Mouse (Mus musculus) cortical plate, adult 2 months (tissue): ENCODE data around the gene Rwdd4a. TPM values are rescaled to one million over a fixed set of nuclear protein-coding genes. Genes with fewer than 3 reads are reported as not detected.

Source experiments
- H3K27ac ChIP-seq: fragments of 200-500 bp; 2 replicates; pipeline ENCODE4 v1.5.1; 2012; ENCODE audit warnings: low read length, control low read depth, inconsistent platforms; ENCODE audit not compliant: insufficient read depth
- H3K4me1 ChIP-seq: fragments of 200-500 bp; 2 replicates; pipeline ENCODE4 v1.6.1; 2011; ENCODE audit warnings: low read length; ENCODE audit not compliant: control insufficient read depth, insufficient read depth
- H3K4me3 ChIP-seq: fragments of 200-500 bp; 2 replicates; pipeline ENCODE4 v1.5.1; 2011; ENCODE audit warnings: mild to moderate bottlenecking, low read length, control low read depth; ENCODE audit not compliant: insufficient read depth
- CTCF ChIP-seq: fragments of 200-500 bp; IDR thresholded peaks from 2 replicates; pipeline ENCODE4 v1.5.1; 2011; ENCODE audit warnings: mild to moderate bottlenecking, control low read depth, low read length; ENCODE audit not compliant: insufficient read depth; ENCODE audit errors: extremely low read depth
- POLR2A ChIP-seq: fragments of 200-500 bp; IDR thresholded peaks from 2 replicates; pipeline ENCODE4 v1.6.1; 2011; ENCODE audit warnings: mild to moderate bottlenecking, low read length, control low read depth; ENCODE audit not compliant: insufficient read depth; ENCODE audit errors: extremely low read depth
- polyA plus RNA-seq: library from polyadenylated mRNA; depleted of rRNA; stranded (reverse); fragments of >200 nt; gene quantifications from 2 replicates; pipeline ENCODE4 v1.2.3, GENCODE M21; 2012; rRNA removed

Gene Rwdd4a
- polyA plus RNA-seq, 1 experiment: 21.4 TPM

DNA sequence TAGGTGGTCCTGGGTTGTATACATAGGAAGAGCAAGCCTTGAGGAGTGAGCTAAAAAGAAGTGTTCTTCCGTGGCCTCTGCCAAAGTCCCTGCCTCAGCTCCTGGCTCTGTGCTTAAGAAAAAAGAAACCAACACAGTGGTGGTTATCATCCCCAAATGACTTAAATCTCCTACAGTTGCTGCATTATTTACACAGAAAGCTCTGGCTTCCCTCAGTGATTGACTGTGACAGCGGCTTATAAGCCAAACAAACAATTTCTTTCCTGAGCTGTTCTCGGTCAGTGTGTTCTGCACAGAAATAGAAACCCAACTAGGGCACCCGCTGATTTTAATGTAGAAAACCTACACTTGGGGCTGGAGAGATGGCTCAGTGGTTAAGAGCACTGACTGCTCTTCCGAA, 34.6 kb downstream of the Rwdd4a start:
- Histone ChIP-seq H3K4me1 (no peaks in the 10 kb centered on the region), H3K27ac (no peak overlapping the region), H3K4me3 (no peak overlapping the region)
- TF ChIP-seq CTCF (no peak), POLR2A (no peak)

DNA sequence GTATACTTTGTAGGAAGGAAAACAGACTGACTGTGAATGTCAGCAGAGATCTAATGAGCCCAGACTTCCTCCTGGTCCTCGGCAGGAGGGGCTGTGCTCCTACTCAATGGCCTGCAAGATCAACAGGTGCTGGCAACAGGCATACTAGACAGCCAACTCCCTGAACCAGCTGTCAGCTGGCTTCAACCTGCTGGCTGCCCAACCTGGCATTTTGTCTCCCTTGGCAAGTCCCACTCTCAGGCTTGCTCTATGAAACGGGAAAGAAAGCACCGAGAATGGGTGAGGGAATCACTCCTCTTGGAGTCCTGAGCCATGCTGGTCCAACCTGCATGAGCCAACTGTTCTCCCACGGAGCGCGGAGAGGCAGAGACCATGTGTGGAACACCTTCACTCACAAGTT, 36.7 kb downstream of the Rwdd4a start:
- Histone ChIP-seq H3K4me3 (no peak overlapping the region), H3K27ac (no peak overlapping the region), H3K4me1 (no peaks in the 10 kb centered on the region)
- no peak for TF ChIP-seq POLR2A
- TF ChIP-seq CTCF: no peak

DNA sequence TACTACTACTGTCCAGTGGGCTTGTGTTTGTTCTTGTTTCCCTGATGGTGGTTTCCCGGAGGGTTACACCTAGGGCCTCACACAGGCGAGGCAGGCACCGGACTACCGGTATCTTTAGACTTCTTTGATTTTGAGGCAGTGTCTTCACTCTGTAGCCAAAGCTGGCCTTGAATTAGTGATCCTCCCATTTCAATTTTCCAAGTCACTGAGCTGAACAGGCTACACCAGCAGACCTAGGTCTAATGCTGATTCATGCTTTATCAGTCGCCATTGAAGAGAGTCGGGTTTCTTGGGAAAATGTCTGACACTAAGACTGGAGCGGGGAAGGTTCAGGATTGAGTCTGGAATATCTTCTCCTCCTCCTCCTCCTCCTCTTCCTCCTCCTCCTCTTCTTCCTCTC, 40.0 kb downstream of the Rwdd4a start:
- no peak overlapping the region for H3K4me3 ChIP-seq
- H3K4me1 ChIP-seq: no peaks in the 10 kb centered on the region
- TF ChIP-seq POLR2A: no peak
- no peak for TF ChIP-seq CTCF
- H3K27ac ChIP-seq: no peak overlapping the region

DNA sequence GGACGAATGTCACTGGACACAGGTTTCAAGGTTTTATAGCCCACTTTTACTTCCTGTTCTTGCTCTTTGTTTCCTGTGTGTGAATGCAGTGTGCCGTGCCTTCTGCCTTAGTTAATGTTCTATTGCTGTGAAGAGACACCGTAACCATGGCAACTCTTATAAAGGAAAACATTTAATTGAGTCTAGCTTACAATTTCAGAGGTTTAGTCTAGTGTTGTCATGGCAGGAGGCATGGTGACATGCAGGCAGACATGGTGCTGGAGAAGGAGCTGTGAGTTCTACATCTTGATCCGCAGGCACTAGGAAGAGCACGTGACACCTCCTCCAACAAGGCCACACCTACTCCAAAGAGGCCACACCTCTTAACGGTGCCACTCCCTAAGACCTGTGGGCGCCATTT, 48.0 kb downstream of the Rwdd4a start:
- TF ChIP-seq POLR2A (no peak), CTCF (no peak)

DNA sequence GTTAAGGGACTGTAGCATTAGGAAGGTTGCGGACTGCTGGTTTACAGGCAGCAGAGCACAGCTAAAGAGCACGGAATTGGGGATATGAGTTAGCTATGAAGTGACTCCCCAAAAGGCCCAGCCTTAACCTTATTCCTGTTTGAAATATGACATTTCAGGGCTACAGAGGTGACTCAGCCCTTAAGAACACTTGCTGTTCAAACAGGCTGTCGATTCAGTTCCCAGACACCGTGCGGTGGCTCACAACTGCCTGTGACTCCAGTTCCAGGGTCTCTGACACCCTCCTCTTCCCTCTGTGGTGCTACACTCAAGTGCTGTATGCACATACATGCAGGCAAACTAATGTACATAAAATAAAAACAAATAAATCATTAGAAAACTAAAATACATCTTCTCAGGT, 55.2 kb downstream of the Rwdd4a start:
- no peak for TF ChIP-seq CTCF
- no peak for TF ChIP-seq POLR2A
- Histone ChIP-seq H3K4me3 (no peak overlapping the region), H3K27ac (no peak overlapping the region), H3K4me1 (no peaks in the 10 kb centered on the region)

More for the DNA sequence above, 48.0 kb downstream of the Rwdd4a start:
- H3K27ac ChIP-seq: no peak overlapping the region
- no peak overlapping the region for H3K4me3 ChIP-seq
- no peaks in the 10 kb centered on the region for H3K4me1 ChIP-seq

DNA sequence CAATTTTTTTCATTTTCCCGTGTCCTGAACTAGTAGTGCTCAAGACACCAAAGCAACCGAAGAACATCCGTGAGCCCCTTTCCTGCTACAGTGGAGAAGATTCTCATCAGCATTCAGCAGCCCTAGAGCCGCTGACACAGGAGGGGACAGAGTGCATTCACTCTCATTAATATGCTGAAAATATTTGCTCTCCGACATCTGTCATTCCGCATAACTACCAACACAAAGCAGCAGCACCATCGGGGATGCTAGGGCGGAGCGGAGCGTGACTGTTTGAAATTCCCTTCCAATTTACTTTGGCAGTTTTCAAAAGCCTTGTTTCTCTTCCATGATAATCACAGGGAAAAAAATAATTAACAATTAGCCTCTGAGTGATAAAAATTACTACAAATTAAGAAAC, 56.9 kb downstream of the Rwdd4a start:
- no peak overlapping the region for H3K4me3 ChIP-seq

DNA sequence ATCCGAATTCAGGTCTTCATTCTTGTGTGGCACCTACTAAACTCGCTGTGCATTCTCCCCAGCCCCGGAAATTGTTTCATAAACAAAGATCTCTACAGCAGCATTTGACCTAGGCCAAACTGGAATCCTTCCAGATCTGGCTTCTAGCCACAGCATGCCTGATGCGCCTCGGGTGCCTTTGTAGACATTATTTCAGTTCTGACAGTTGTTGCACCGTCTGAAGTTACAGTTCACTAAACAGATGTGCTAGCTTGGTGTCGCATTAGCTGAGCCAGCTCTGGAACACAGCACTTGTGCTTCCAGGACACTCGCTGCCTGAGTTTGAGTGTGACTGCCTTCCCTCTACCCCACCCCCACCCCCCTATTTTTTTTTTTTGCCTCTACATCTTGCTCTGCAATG, 67.2 kb downstream of the Rwdd4a start:
- Histone ChIP-seq H3K4me1 (no peaks in the 10 kb centered on the region), H3K4me3 (no peak overlapping the region), H3K27ac (no peak overlapping the region)
- no peak for TF ChIP-seq POLR2A
- TF ChIP-seq CTCF: no peak

More for the DNA sequence above, 56.9 kb downstream of the Rwdd4a start:
- TF ChIP-seq POLR2A (no peak), CTCF (no peak)
- Histone ChIP-seq H3K27ac (no peak overlapping the region), H3K4me1 (no peaks in the 10 kb centered on the region)

Other genes with a start within 250 kb of the Rwdd4a start
- gene Stox2, start 87.3 kb upstream of the Rwdd4a start, polyA plus RNA-seq: 20.3 and 21.5 TPM in 2 replicates
- gene Trappc11, start 194 bp upstream of the Rwdd4a start, polyA plus RNA-seq: 42.8 and 43.4 TPM in 2 replicates
- gene Ing2, start 141.9 kb downstream of the Rwdd4a start, polyA plus RNA-seq: 46.6 and 47.1 TPM in 2 replicates
- 11.4 and 12.4 TPM in 2 replicates for gene Cdkn2aip, start 180.3 kb downstream of the Rwdd4a start, polyA plus RNA-seq